Mouse (Mus musculus): Measurements from ENCODE around the gene Tbxas1. TPM values are rescaled to one million over a fixed set of nuclear protein-coding genes. Genes with fewer than 3 reads are reported as not detected.
A peak's percentile ranks its signal among the peaks of the same experiment; 100 is the strongest.

The Tbxas1 gene
- polyA plus RNA-seq, 1 experiment from 2014 or later, result 1.7 TPM

DNA sequence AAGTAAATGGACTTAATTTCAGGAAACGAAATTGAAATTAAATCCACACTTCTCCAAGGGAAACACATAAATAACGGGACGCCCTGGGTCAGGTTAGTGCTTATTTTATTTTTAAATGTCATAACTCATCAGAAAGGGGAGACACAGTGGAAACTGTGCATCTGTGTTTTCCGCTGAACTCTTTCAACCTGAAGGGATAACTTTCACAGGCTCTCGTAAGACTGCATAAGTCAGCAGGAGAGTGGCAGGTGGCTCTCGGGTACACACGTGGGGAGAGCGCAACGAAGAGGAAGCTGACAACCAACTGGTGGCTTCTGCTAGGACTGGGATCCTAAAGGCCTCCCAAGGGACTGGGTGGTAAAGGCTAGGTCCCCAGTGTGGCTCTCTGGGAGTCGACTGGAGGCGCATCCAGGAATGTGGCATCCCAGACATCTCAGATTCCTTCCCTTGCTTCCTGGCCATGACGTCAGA, 128.8 kb downstream of the Tbxas1 start:
- Histone ChIP-seq H3K4me3 (no peak overlapping the region), H3K4me2 (replicated peaks) (no peak overlapping the region), H3K27ac (no peak overlapping the region), H3K4me1 (peaks cover 10% of the 10 kb centered on the region), H3K36me3 (no peaks in the 10 kb centered on the region), H3K9me3 (replicated peaks) (no peaks in the 10 kb centered on the region), H3K9ac (no peak overlapping the region), H3K27me3 (no peaks in the 10 kb centered on the region)
- 81% methylated on average over 12 of the region's 12 CpGs for WGBS
- ATAC-seq (ENCODE audit: low FRiP score), result no peak

DNA sequence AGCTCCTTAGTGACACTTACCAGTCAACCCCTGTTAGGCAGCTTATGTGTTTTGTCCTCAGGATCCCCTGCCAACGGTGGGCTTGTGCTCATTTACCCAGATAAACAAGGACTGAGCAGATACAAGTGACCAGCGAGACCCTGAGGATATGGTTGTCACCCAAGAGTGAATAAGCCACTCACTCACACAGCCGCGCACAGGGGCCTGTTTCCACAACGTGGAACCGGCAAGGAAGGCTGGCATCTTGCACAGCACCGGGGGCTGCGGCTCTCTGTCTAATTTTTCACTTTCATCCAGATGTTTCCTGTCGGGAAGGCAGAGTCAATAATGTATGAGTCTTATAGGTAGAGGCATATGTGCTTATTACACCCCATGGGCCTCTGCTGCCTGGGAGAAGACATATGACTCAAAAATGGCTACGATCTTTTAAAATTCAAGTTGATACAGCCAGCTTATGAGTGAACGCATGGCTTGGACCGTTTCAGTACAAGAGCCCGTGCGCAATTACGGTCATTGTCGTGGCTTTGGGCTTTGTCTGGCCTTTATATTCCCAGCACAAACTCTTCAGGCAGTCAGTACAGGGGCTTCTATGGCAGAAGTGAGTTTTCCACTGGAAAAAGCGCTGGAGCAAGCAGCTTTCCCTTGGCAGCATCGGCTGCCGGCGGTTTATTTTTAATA, 130.2 kb downstream of the Tbxas1 start:
- H3K9me3 ChIP-seq (replicated peaks), result no peaks in the 10 kb centered on the region
- no peak overlapping the region for H3K4me3 ChIP-seq
- H3K27me3 ChIP-seq, result no peaks in the 10 kb centered on the region
- peaks cover 10% of the 10 kb centered on the region for H3K4me1 ChIP-seq
- H3K4me2 ChIP-seq (replicated peaks), result no peak overlapping the region
- H3K36me3 ChIP-seq, result no peaks in the 10 kb centered on the region
- H3K9ac ChIP-seq, result no peak overlapping the region
- peak overlapping the region; percentile 60; the same call in 1 of the 2 replicates for H3K27ac ChIP-seq
- no peak for ATAC-seq (ENCODE audit: low FRiP score)
- WGBS, result 72% methylated on average over 20 of the region's 20 CpGs

GRCm38 (mm10) chr6:39005945-39006572, 130.9 kb downstream of the Tbxas1 start:
- H3K4me3 ChIP-seq, result no peak overlapping the region
- no peaks in the 10 kb centered on the region for H3K9me3 ChIP-seq (replicated peaks)
- WGBS, result 42% methylated on average over 5 of the region's 5 CpGs
- no peak overlapping the region for H3K9ac ChIP-seq
- H3K4me2 ChIP-seq (replicated peaks), result no peak overlapping the region
- peak overlapping the region; percentile 60; the same call in 1 of the 2 replicates for H3K27ac ChIP-seq
- H3K36me3 ChIP-seq, result no peaks in the 10 kb centered on the region
- no peaks in the 10 kb centered on the region for H3K27me3 ChIP-seq
- peaks cover 10% of the 10 kb centered on the region for H3K4me1 ChIP-seq
- no peak for ATAC-seq (ENCODE audit: low FRiP score)

GRCm38 (mm10) chr6:39007223-39007622, 132.0 kb downstream of the Tbxas1 start:
- Histone ChIP-seq H3K9me3 (replicated peaks) (no peaks in the 10 kb centered on the region), H3K4me2 (replicated peaks) (no peak overlapping the region), H3K27me3 (no peaks in the 10 kb centered on the region), H3K27ac (no peak overlapping the region), H3K9ac (no peak overlapping the region), H3K36me3 (no peaks in the 10 kb centered on the region), H3K4me3 (no peak overlapping the region), H3K4me1 (peaks cover 10% of the 10 kb centered on the region)
- 69% methylated on average over 5 of the region's 5 CpGs for WGBS
- ATAC-seq (ENCODE audit: low FRiP score), result no peak

DNA sequence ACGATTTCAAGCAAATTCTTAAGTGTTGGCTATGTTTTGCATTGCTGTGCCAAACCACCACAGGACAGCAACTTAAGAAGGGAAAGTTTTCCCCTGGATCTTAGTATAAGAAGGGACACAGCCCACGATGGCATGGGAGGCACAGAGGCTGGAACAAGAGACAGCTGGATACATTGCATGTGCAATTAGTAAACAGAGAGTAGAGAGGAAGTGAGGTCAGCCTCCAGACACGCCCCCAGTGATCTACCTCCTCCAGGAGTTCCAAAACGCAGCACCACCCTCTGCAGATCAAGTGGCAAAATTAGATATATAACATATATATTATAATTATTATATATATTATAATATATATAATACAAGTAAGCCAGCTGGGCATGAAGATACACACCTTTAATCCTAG, 132.9 kb downstream of the Tbxas1 start:
- Histone ChIP-seq H3K27me3 (no peaks in the 10 kb centered on the region), H3K4me3 (no peak overlapping the region), H3K9me3 (replicated peaks) (0 out of 2 replicates have a peak, but pooled peaks cover 1% of the 10 kb centered on the region), H3K4me1 (peaks cover 10% of the 10 kb centered on the region), H3K36me3 (no peaks in the 10 kb centered on the region), H3K9ac (no peak overlapping the region), H3K4me2 (replicated peaks) (no peak overlapping the region), H3K27ac (no peak overlapping the region)
- WGBS, result 79% methylated on average over 4 of the region's 4 CpGs
- no peak for ATAC-seq (ENCODE audit: low FRiP score)

DNA sequence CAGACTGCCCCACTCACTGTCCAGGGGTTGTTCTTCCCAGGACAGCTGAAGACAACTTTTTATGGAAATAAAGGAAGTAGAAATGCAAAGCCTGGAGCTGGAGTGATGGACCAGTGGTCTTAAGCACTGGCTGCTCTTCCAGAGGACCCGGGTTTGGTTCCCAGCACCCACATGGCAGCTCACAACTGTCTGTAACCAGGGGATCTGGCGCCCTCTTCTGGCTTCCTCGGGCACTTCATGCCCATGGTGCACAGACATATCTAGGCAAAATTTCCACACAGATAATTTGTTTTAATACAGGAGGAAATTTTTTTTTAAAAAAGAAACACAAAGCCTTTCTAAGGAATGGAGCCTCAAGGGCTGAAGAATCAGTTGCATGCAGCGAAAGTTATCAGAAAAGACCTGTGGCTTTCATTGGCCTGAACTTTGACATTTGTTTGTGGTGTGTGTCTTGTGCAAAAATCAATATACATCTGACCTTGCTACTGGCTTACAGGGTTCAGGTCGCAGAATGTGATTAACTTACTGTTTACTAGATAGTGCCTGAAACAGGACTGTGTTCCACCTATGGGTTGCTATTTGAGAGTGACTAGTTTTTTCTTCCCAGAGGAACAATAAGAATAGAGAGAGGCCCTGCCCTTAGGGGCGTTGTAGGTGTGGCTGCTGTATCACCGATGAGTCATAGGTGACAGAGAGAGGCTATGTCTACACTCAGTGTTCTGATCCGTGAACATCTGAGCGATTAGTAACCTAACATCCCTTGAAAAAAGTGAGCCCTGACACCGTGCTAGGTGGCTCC, 138.0 kb downstream of the Tbxas1 start:
- no peaks in the 10 kb centered on the region for H3K36me3 ChIP-seq
- no peak for ATAC-seq (ENCODE audit: low FRiP score)
- H3K4me1 ChIP-seq, result no peaks in the 10 kb centered on the region
- H3K4me2 ChIP-seq (replicated peaks), result no peak overlapping the region
- no peak overlapping the region for H3K4me3 ChIP-seq
- H3K27me3 ChIP-seq, result no peaks in the 10 kb centered on the region
- no peak overlapping the region for H3K9ac ChIP-seq
- 0 out of 2 replicates have a peak, but pooled peaks cover 4% of the 10 kb centered on the region for H3K9me3 ChIP-seq (replicated peaks)
- 87% methylated on average over 10 of the region's 10 CpGs for whole genome bisulfite sequencing
- no peak overlapping the region for H3K27ac ChIP-seq

GRCm38 (mm10) chr6:39017942-39018341, 142.7 kb downstream of the Tbxas1 start:
- H3K9me3 ChIP-seq (replicated peaks), result 0 out of 2 replicates have a peak, but pooled peaks cover 4% of the 10 kb centered on the region
- 88% methylated on average over 11 of the region's 11 CpGs for WGBS

DNA sequence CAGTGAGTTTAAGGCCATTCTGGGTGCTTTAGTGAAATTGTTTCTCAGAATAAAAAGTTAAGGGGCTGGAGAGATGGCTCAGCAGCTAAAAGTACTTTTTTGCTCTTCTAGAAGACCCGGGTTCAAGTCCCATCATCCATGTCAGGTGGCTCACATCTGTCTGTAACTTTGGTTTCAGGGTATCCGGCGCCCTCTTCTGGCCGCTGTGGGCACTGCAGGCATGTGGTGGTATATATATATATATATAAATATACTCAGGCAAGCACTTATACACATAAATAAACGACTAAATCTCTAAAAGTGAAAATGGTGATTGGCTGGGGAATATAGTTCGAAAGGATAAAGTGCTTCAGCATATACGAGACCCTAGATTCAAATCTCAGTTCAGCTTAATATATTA, 143.6 kb downstream of the Tbxas1 start:
- no peak overlapping the region for H3K4me3 ChIP-seq
- no peaks in the 10 kb centered on the region for H3K27me3 ChIP-seq
- 76% methylated on average over 7 of the region's 7 CpGs for WGBS
- no peaks in the 10 kb centered on the region for H3K9me3 ChIP-seq (replicated peaks)
- no peak overlapping the region for H3K9ac ChIP-seq
- H3K36me3 ChIP-seq, result no peaks in the 10 kb centered on the region
- ATAC-seq (ENCODE audit: low FRiP score), result no peak
- no peak overlapping the region for H3K27ac ChIP-seq
- no peaks in the 10 kb centered on the region for H3K4me1 ChIP-seq
- H3K4me2 ChIP-seq (replicated peaks), result no peak overlapping the region

More at GRCm38 (mm10) chr6:39017942-39018341, 142.7 kb downstream of the Tbxas1 start:
- Histone ChIP-seq H3K27me3 (no peaks in the 10 kb centered on the region), H3K36me3 (no peaks in the 10 kb centered on the region), H3K4me1 (no peaks in the 10 kb centered on the region), H3K27ac (no peak overlapping the region), H3K4me2 (replicated peaks) (no peak overlapping the region), H3K4me3 (no peak overlapping the region), H3K9ac (no peak overlapping the region)
- ATAC-seq (ENCODE audit: low FRiP score), result no peak

GRCm38 (mm10) chr6:39019219-39019618, 144.0 kb downstream of the Tbxas1 start:
- H3K36me3 ChIP-seq, result no peaks in the 10 kb centered on the region
- 78% methylated on average over 5 of the region's 5 CpGs for WGBS
- H3K27me3 ChIP-seq, result no peaks in the 10 kb centered on the region
- no peaks in the 10 kb centered on the region for H3K4me1 ChIP-seq
- H3K27ac ChIP-seq, result no peak overlapping the region
- no peak for ATAC-seq (ENCODE audit: low FRiP score)
- no peak overlapping the region for H3K4me2 ChIP-seq (replicated peaks)
- no peak overlapping the region for H3K9ac ChIP-seq
- no peak overlapping the region for H3K4me3 ChIP-seq
- no peaks in the 10 kb centered on the region for H3K9me3 ChIP-seq (replicated peaks)

GRCm38 (mm10) chr6:39021909-39022308, 146.7 kb downstream of the Tbxas1 start:
- no peak overlapping the region for H3K9ac ChIP-seq
- H3K36me3 ChIP-seq, result no peaks in the 10 kb centered on the region
- H3K27me3 ChIP-seq, result no peaks in the 10 kb centered on the region
- 75% methylated on average over 1 of the region's 1 CpGs for WGBS
- no peaks in the 10 kb centered on the region for H3K4me1 ChIP-seq
- no peak overlapping the region for H3K27ac ChIP-seq
- ATAC-seq (ENCODE audit: low FRiP score), result no peak
- no peak overlapping the region for H3K4me2 ChIP-seq (replicated peaks)
- H3K9me3 ChIP-seq (replicated peaks), result no peaks in the 10 kb centered on the region
- H3K4me3 ChIP-seq, result no peak overlapping the region

- no peaks in the 10 kb centered on the region for H3K4me1 ChIP-seq
- H3K4me2 ChIP-seq (replicated peaks), result no peak overlapping the region
- 87% methylated on average over 7 of the region's 7 CpGs for WGBS
- H3K27me3 ChIP-seq, result no peaks in the 10 kb centered on the region
- H3K4me3 ChIP-seq, result no peak overlapping the region
- no peak for ATAC-seq (ENCODE audit: low FRiP score)
- H3K9me3 ChIP-seq (replicated peaks), result no peaks in the 10 kb centered on the region
- no peaks in the 10 kb centered on the region for H3K36me3 ChIP-seq
- no peak overlapping the region for H3K9ac ChIP-seq
- no peak overlapping the region for H3K27ac ChIP-seq
Observed at GRCm38 (mm10) chr6:39022461-39023181, 147.4 kb downstream of the Tbxas1 start.

- Histone ChIP-seq H3K4me3 (no peak overlapping the region), H3K36me3 (no peaks in the 10 kb centered on the region), H3K9me3 (replicated peaks) (no peaks in the 10 kb centered on the region), H3K9ac (no peak overlapping the region), H3K27me3 (no peaks in the 10 kb centered on the region), H3K4me1 (no peaks in the 10 kb centered on the region), H3K4me2 (replicated peaks) (no peak overlapping the region), H3K27ac (no peak overlapping the region)
- WGBS, result 75% methylated on average over 4 of the region's 4 CpGs
- no peak for ATAC-seq (ENCODE audit: low FRiP score)
Observed at GRCm38 (mm10) chr6:39024631-39025030, 149.4 kb downstream of the Tbxas1 start.
